Mouse (Mus musculus) heart, adult 10 weeks (tissue): Measurements from ENCODE around the gene Apol11a. TPM values are rescaled to one million over a fixed set of nuclear protein-coding genes. Genes with fewer than 3 reads are reported as not detected.

Experiments used
- polyA plus RNA-seq: library from polyadenylated mRNA; stranded (reverse); fragments of 350-450 nt; fragmentation: Illumina TruSeq; extraction: RNeasy Lipid Tissue Mini Kit (QIAGEN cat#74804); gene quantifications from one replicate; pipeline ENCODE4 v1.2.3, GENCODE M21; 2014; ENCODE audit warnings: low read depth, low replicate concordance

Apol11a gene
- polyA plus RNA-seq = not detected

GRCm38 (mm10) chr15:77507966-77508365 is at the start of gene Apol11a:
Apol11a (plus strand) TSS chr15:77508271.

GRCm38 (mm10) chr15:77476693-77477092 is 31.4 kb upstream of the Apol11a start, which contains the start of gene Apol10a:
Apol10a (plus strand) TSS chr15:77477047.

GRCm38 (mm10) chr15:77533216-77533615 is 25.1 kb downstream of the Apol11a start, which contains the start of gene Apol7c:
Apol7c (minus strand) TSS chr15:77533316.

GRCm38 (mm10) chr15:77561792-77562191 is 53.7 kb downstream of the Apol11a start, which contains the start of gene 1700025B11Rik:
1700025B11Rik (minus strand) TSS chr15:77561892.

Other genes starting within 250 kb of the Apol11a start
- 72.9 TPM for gene Rbfox2, start 201.3 kb upstream of the Apol11a start, polyA plus RNA-seq
- gene Apol7a, start 109.2 kb upstream of the Apol11a start, polyA plus RNA-seq = 0.45 TPM
- gene Apol9a, start 97.1 kb upstream of the Apol11a start, polyA plus RNA-seq = 1.0 TPM
- not detected for gene Apol7b, start 60.8 kb upstream of the Apol11a start, polyA plus RNA-seq
- gene Apol10a, start 31.2 kb upstream of the Apol11a start, polyA plus RNA-seq = not detected
- not detected for gene Apol7c, start 25.0 kb downstream of the Apol11a start, polyA plus RNA-seq
- gene 1700025B11Rik, start 53.6 kb downstream of the Apol11a start, polyA plus RNA-seq = not detected
- 5.3 TPM for gene Apol10b, start 87.9 kb downstream of the Apol11a start, polyA plus RNA-seq
- not detected for gene Gm36245, start 91.0 kb downstream of the Apol11a start, polyA plus RNA-seq
- gene Apol11b, start 135.0 kb downstream of the Apol11a start, polyA plus RNA-seq = 0.39 TPM
- gene Apol7e, start 190.6 kb downstream of the Apol11a start, polyA plus RNA-seq = not detected
- gene Apol9b, start 220.8 kb downstream of the Apol11a start, polyA plus RNA-seq = 1.0 TPM
- gene Apol8, start 248.7 kb downstream of the Apol11a start, polyA plus RNA-seq = not detected